Comparison of ENCODE assay signal across 13 mouse cellular contexts in genomic region chr7:128494546-128494945, GRCm38 (mm10). TPM values are rescaled to one million over a fixed set of nuclear protein-coding genes. Genes with fewer than 3 reads are reported as not detected.
A peak's percentile ranks its signal among the peaks of the same experiment; 100 is the strongest.
DNase-seq lines count a peak whose midpoint lies in the region; ATAC-seq and TF ChIP-seq lines count a peak whose summit lies in the region.
"Had no signal": no experiment of that assay in that cellular context is flagged by ENCODE, and none has a peak within 500 bp of the region (broad histone marks: within the 10 kb centered on the region; RNA-seq: fewer than 3 reads in every experiment).

No protein-coding gene starts in this region.

- no peak for TF ChIP-seq CTCF in G1E (IDR thresholded peaks at IDR 0.05; ENCODE audit: low read depth, low read length)

- 95% methylated on average over 5 of the region's 5 CpGs for WGBS in midbrain, embryonic 11.5 days
- 92% methylated on average over 5 of the region's 5 CpGs for WGBS in midbrain, embryonic 14.5 days
- WGBS in hindbrain, embryonic 11.5 days, result 87% methylated on average over 5 of the region's 5 CpGs

- no peaks in the 10 kb centered on the region for H3K9me3 ChIP-seq in midbrain, embryonic 11.5 days (ENCODE audit: control insufficient read depth, low read length)
- H3K9me3 ChIP-seq in midbrain, embryonic 14.5 days (ENCODE audit: control insufficient read depth, low read length), result no peaks in the 10 kb centered on the region
- no peaks in the 10 kb centered on the region for H3K9me3 ChIP-seq in G1E (replicated peaks)
- no peaks in the 10 kb centered on the region for H3K9me3 ChIP-seq in hindbrain, embryonic 11.5 days (ENCODE audit: control insufficient read depth, low read length)
- H3K9me3 ChIP-seq: heart, embryonic 15.5 days; hindbrain, embryonic 10.5 days; kidney, embryonic 15.5 days; neural tube, embryonic 13.5 days had no signal

- H3K27me3 ChIP-seq in midbrain, embryonic 11.5 days (ENCODE audit: control insufficient read depth, insufficient read depth, low read length), result no peaks in the 10 kb centered on the region
- no peaks in the 10 kb centered on the region for H3K27me3 ChIP-seq in midbrain, embryonic 14.5 days (ENCODE audit: control insufficient read depth, insufficient read depth, low read length)
- no peaks in the 10 kb centered on the region for H3K27me3 ChIP-seq in G1E (ENCODE audit: insufficient read depth, low read length)
- no peaks in the 10 kb centered on the region for H3K27me3 ChIP-seq in hindbrain, embryonic 11.5 days (ENCODE audit: control insufficient read depth, insufficient read depth, low read length)
- H3K27me3 ChIP-seq: heart, embryonic 15.5 days; kidney, embryonic 15.5 days; neural tube, embryonic 13.5 days had no signal

- no peak overlapping the region for H3K4me2 ChIP-seq in midbrain, embryonic 11.5 days
- no peak overlapping the region for H3K4me2 ChIP-seq in midbrain, embryonic 14.5 days (ENCODE audit: low read length)
- H3K4me2 ChIP-seq in hindbrain, embryonic 11.5 days (replicated peaks; ENCODE audit: low read depth, low read length), result no peak overlapping the region
- H3K4me2 ChIP-seq: heart, embryonic 15.5 days; kidney, embryonic 15.5 days; neural tube, embryonic 13.5 days had no signal

- no peak overlapping the region for H3K4me3 ChIP-seq in midbrain, embryonic 11.5 days (ENCODE audit: low read depth, low read length)
- no peak overlapping the region for H3K4me3 ChIP-seq in midbrain, embryonic 14.5 days (replicated peaks; ENCODE audit: low read depth, low read length)
- no peak overlapping the region for H3K4me3 ChIP-seq in G1E (ENCODE audit: low read depth, low read length)
- H3K4me3 ChIP-seq in hindbrain, embryonic 11.5 days (ENCODE audit: low read depth, low read length), result no peak overlapping the region
- H3K4me3 ChIP-seq: heart, embryonic 15.5 days; hindbrain, embryonic 10.5 days; kidney, embryonic 15.5 days; neural tube, embryonic 13.5 days had no signal

- DNase-seq in midbrain, embryonic 11.5 days (ENCODE audit: low spot score, missing footprints), result peak; percentile 59
- DNase-seq in midbrain, embryonic 14.5 days, result no peak
- no peak for DNase-seq in G1E (ENCODE audit: low spot score)
- DNase-seq in c-Kit-positive CD71-positive TER-119-positive erythroid progenitor cells, embryonic 14.5 days (ENCODE audit: low spot score), result peak; percentile 45
- DNase-seq in ovary, postnatal 10 days (ENCODE audit: low spot score), result no peak
- DNase-seq in retina, embryonic 14.5 days (ENCODE audit: low spot score), result no peak
- DNase-seq in hindbrain, embryonic 11.5 days (ENCODE audit: low spot score), result no peak
- DNase-seq: cerebellum, adult 2 months had no signal

- H3K36me3 ChIP-seq in midbrain, embryonic 11.5 days (ENCODE audit: control insufficient read depth, insufficient read depth, low read length), result no peaks in the 10 kb centered on the region
- no peaks in the 10 kb centered on the region for H3K36me3 ChIP-seq in midbrain, embryonic 14.5 days (ENCODE audit: control insufficient read depth, insufficient read depth, low read length)
- H3K36me3 ChIP-seq in G1E (replicated peaks), result no peaks in the 10 kb centered on the region
- no peaks in the 10 kb centered on the region for H3K36me3 ChIP-seq in hindbrain, embryonic 11.5 days (ENCODE audit: control insufficient read depth, insufficient read depth, low read length)
- H3K36me3 ChIP-seq: heart, embryonic 15.5 days; hindbrain, embryonic 10.5 days; kidney, embryonic 15.5 days; neural tube, embryonic 13.5 days had no signal

- no peak overlapping the region for H3K27ac ChIP-seq in midbrain, embryonic 11.5 days (ENCODE audit: low read depth, low read length)
- H3K27ac ChIP-seq in midbrain, embryonic 14.5 days (replicated peaks; ENCODE audit: low read depth, low read length), result no peak overlapping the region
- no peak overlapping the region for H3K27ac ChIP-seq in hindbrain, embryonic 11.5 days (ENCODE audit: low read depth, low read length)
- H3K27ac ChIP-seq: heart, embryonic 15.5 days; hindbrain, embryonic 10.5 days; kidney, embryonic 15.5 days; neural tube, embryonic 13.5 days had no signal

- H3K9ac ChIP-seq in midbrain, embryonic 11.5 days (ENCODE audit: low read length), result no peak overlapping the region
- no peak overlapping the region for H3K9ac ChIP-seq in midbrain, embryonic 14.5 days (replicated peaks; ENCODE audit: low read length)
- H3K9ac ChIP-seq in hindbrain, embryonic 11.5 days (ENCODE audit: low read depth, low read length), result no peak overlapping the region
- H3K9ac ChIP-seq: heart, embryonic 15.5 days; kidney, embryonic 15.5 days; neural tube, embryonic 13.5 days had no signal

- no peaks in the 10 kb centered on the region for H3K4me1 ChIP-seq in midbrain, embryonic 11.5 days (ENCODE audit: control insufficient read depth, insufficient read depth, low read length)
- no peaks in the 10 kb centered on the region for H3K4me1 ChIP-seq in midbrain, embryonic 14.5 days (ENCODE audit: control insufficient read depth, insufficient read depth, low read length)
- H3K4me1 ChIP-seq in G1E (ENCODE audit: insufficient read depth, low read depth, low read length), result peaks cover 20% of the 10 kb centered on the region
- H3K4me1 ChIP-seq in hindbrain, embryonic 11.5 days (replicated peaks; ENCODE audit: control insufficient read depth, insufficient read depth, low read length), result no peaks in the 10 kb centered on the region
- H3K4me1 ChIP-seq: heart, embryonic 15.5 days; hindbrain, embryonic 10.5 days; kidney, embryonic 15.5 days; neural tube, embryonic 13.5 days had no signal

- no peak for ATAC-seq in midbrain, embryonic 11.5 days (ENCODE audit: low FRiP score)
- ATAC-seq in midbrain, embryonic 14.5 days (ENCODE audit: low FRiP score, low TSS enrichment), result no peak
- peak; percentile 45 for ATAC-seq in G1E (ENCODE audit: extremely low read depth, insufficient number of reproducible peaks, low FRiP score, poor library complexity, severe bottlenecking)
- ATAC-seq in hindbrain, embryonic 11.5 days (ENCODE audit: low FRiP score), result no peak
- ATAC-seq: forebrain, embryonic 16.5 days had no signal

RNA-seq across cellular contexts. Expression of gene Bag3, which starts 28.9 kb away (rescaled TPM):
- 3.0 and 4.3 TPM in 2 replicates for polyA plus RNA-seq in midbrain, embryonic 11.5 days (2014; fragmentation: Nextera tagmentation; extraction: Ambion mirVana)
- polyA plus RNA-seq in midbrain, embryonic 14.5 days (2014; fragmentation: Nextera tagmentation; extraction: Ambion mirVana), result 1.2 and 1.7 TPM in 2 replicates
- total RNA-seq in G1E (2014; fragmentation: Nextera tagmentation) (17.7 and 20.9 TPM in 2 replicates), G1E (2017) (5.7 and 9.1 TPM in 2 replicates)
- polyA plus RNA-seq in G1E (2012), result 107 and 121 TPM in 2 replicates
- 4.3 and 5.6 TPM in 2 replicates for polyA plus RNA-seq in hindbrain, embryonic 11.5 days (2014; fragmentation: Nextera tagmentation; extraction: Ambion mirVana)

RNA-seq across cellular contexts. Expression of gene Tial1, which starts 33.0 kb away (rescaled TPM):
- 43.9 and 46.6 TPM in 2 replicates for polyA plus RNA-seq in midbrain, embryonic 11.5 days (2014; fragmentation: Nextera tagmentation; extraction: Ambion mirVana)
- polyA plus RNA-seq in midbrain, embryonic 14.5 days (2014; fragmentation: Nextera tagmentation; extraction: Ambion mirVana), result 44.1 and 44.7 TPM in 2 replicates
- 139 and 151 TPM in 2 replicates for total RNA-seq in G1E (2014; fragmentation: Nextera tagmentation)
- 48.2 and 59.7 TPM in 2 replicates for total RNA-seq in G1E (2017)
- polyA plus RNA-seq in G1E (2012), result 51.5 and 70.7 TPM in 2 replicates
- 42.0 and 50.4 TPM in 2 replicates for polyA plus RNA-seq in hindbrain, embryonic 11.5 days (2014; fragmentation: Nextera tagmentation; extraction: Ambion mirVana)

Comparison
In these comparisons a context has a peak if more than half of its experiments do, and no peak if none do; other contexts are left out.
1. DNase-seq: peak in midbrain, embryonic 11.5 days (single experiment) and c-Kit-positive CD71-positive TER-119-positive erythroid progenitor cells, embryonic 14.5 days (single experiment); none in midbrain, embryonic 14.5 days (single experiment), G1E (single experiment), ovary, postnatal 10 days (single experiment), retina, embryonic 14.5 days (single experiment) and hindbrain, embryonic 11.5 days (single experiment).
2. RNA of gene Bag3, which starts 28.9 kb away (polyA plus RNA-seq): 107 to 121 TPM in G1E; 4.3 to 5.6 TPM in hindbrain, embryonic 11.5 days, 3.0 to 4.3 TPM in midbrain, embryonic 11.5 days and 1.2 to 1.7 TPM in midbrain, embryonic 14.5 days; every median in the first group is over 10 times any median in the second.